Mouse (Mus musculus) limb, embryonic 13.5 days (tissue): Measurements from ENCODE around the gene Usp16. TPM values are rescaled to one million over a fixed set of nuclear protein-coding genes. Genes with fewer than 3 reads are reported as not detected.

Source experiments
- ATAC-seq: fragments of 200-750 bp; cut with Nextera tagmentation; 2 replicates; pipeline ENCODE4 v1.8.0; 2017; ENCODE audit warnings: low read depth, moderate number of reproducible peaks, moderate TSS enrichment; ENCODE audit not compliant: low FRiP score
- H3K27ac ChIP-seq: fragments of 300-500 bp; sonication (generic); 2 replicates; pipeline ENCODE4 v1.5.1; 2015; ENCODE audit warnings: inconsistent platforms, mild to moderate bottlenecking, moderate library complexity
- H3K27me3 ChIP-seq: fragments of 300-500 bp; sonication (generic); 2 replicates; pipeline ENCODE4 v1.6.1; 2015; ENCODE audit warnings: mild to moderate bottlenecking, inconsistent platforms
- H3K36me3 ChIP-seq: fragments of 300-500 bp; sonication (generic); 2 replicates; pipeline ENCODE4 v1.6.1; 2015; ENCODE audit warnings: inconsistent platforms, mild to moderate bottlenecking, moderate library complexity
- H3K4me1 ChIP-seq: fragments of 300-500 bp; sonication (generic); 2 replicates; pipeline ENCODE4 v1.6.1; 2015; ENCODE audit warnings: inconsistent platforms
- H3K4me2 ChIP-seq: fragments of 300-500 bp; sonication (generic); replicated peaks from 2 replicates; pipeline ENCODE4 v1.6.1; 2015; ENCODE audit warnings: inconsistent platforms, mild to moderate bottlenecking, moderate library complexity
- H3K4me3 ChIP-seq: fragments of 300-500 bp; sonication (generic); 2 replicates; pipeline ENCODE4 v1.5.1; 2015; ENCODE audit warnings: moderate library complexity, mild to moderate bottlenecking, inconsistent platforms
- H3K9ac ChIP-seq: fragments of 300-500 bp; sonication (generic); 2 replicates; pipeline ENCODE4 v1.6.1; 2015; ENCODE audit warnings: mild to moderate bottlenecking, inconsistent platforms
- H3K9me3 ChIP-seq: fragments of 300-500 bp; sonication (generic); 2 replicates; pipeline ENCODE4 v1.6.1; 2016; ENCODE audit warnings: inconsistent platforms
- WGBS: fragments of 180-500 bp; shearing (Covaris S2); methylation state at CpG from one replicate; pipeline ENCODE4 v1.1.7; 2015; 5-methylcytosine and 5-hydroxymethylcytosine counted together
- polyA plus RNA-seq: library from polyadenylated mRNA; unstranded; fragments of >200 nt; fragmentation: Nextera tagmentation; extraction: Ambion mirVana; gene quantifications from 2 replicates; pipeline ENCODE4 v1.2.1, GENCODE M21; 2015

The Usp16 gene
- 45.4 and 50.5 TPM in 2 replicates for polyA plus RNA-seq

GRCm38 (mm10) chr16:87454419-87455179, at the start of gene Usp16:
Gene Usp16, plus strand, starts transcription at chr16:87454703.
- peaks cover 14% of the 10 kb centered on the region for H3K4me1 ChIP-seq
- ATAC-seq, result peak; percentile 97
- no peaks in the 10 kb centered on the region for H3K9me3 ChIP-seq
- H3K27ac ChIP-seq, result peak within 1 kb of the TSS; percentile 77; the same call in 1 of the 2 replicates
- H3K4me3 ChIP-seq, result peak within 1 kb of the TSS; percentile 94
- peak within 1 kb of the TSS; percentile 89 for H3K9ac ChIP-seq
- H3K4me2 ChIP-seq, result peak within 1 kb of the TSS; percentile 91
- H3K27me3 ChIP-seq, result no peaks in the 10 kb centered on the region
- WGBS, result 8% methylated on average over 45 of the region's 45 CpGs
- H3K36me3 ChIP-seq, result peaks cover 8% of the 10 kb centered on the region

- ATAC-seq, result no peak
- H3K36me3 ChIP-seq, result peaks cover 81% of the 10 kb centered on the region
- 85% methylated on average over 3 of the region's 3 CpGs for WGBS
Observed at GRCm38 (mm10) chr16:87405001-87405400, 49.5 kb upstream of the Usp16 start.

GRCm38 (mm10) chr16:87420662-87421061, 33.8 kb upstream of the Usp16 start:
- WGBS, result 95% methylated on average over 8 of the region's 8 CpGs
- Histone ChIP-seq H3K27me3 (no peaks in the 10 kb centered on the region), H3K27ac (no peak overlapping the region), H3K4me1 (no peaks in the 10 kb centered on the region), H3K9me3 (peaks cover 13% of the 10 kb centered on the region), H3K4me2 (no peak overlapping the region), H3K36me3 (peaks cover 94% of the 10 kb centered on the region), H3K4me3 (no peak overlapping the region), H3K9ac (no peak overlapping the region)
- no peak for ATAC-seq

More at GRCm38 (mm10) chr16:87405001-87405400, 49.5 kb upstream of the Usp16 start:
- no peak overlapping the region for H3K4me3 ChIP-seq
- H3K27me3 ChIP-seq, result no peaks in the 10 kb centered on the region
- no peak overlapping the region for H3K9ac ChIP-seq
- no peak overlapping the region for H3K4me2 ChIP-seq
- H3K4me1 ChIP-seq, result no peaks in the 10 kb centered on the region
- no peak overlapping the region for H3K27ac ChIP-seq
- H3K9me3 ChIP-seq, result no peaks in the 10 kb centered on the region

- Histone ChIP-seq H3K4me3 (no peak overlapping the region), H3K27me3 (no peaks in the 10 kb centered on the region), H3K4me1 (peaks cover 7% of the 10 kb centered on the region; the same call in 1 of the 2 replicates), H3K9me3 (no peaks in the 10 kb centered on the region; the same call in 1 of the 2 replicates), H3K36me3 (peaks cover 45% of the 10 kb centered on the region), H3K27ac (no peak overlapping the region), H3K4me2 (no peak overlapping the region), H3K9ac (no peak overlapping the region)
- WGBS, result 96% methylated on average over 8 of the region's 8 CpGs
- ATAC-seq, result no peak
Observed at GRCm38 (mm10) chr16:87427516-87427915, 27.0 kb upstream of the Usp16 start.

- H3K27ac ChIP-seq, result peak within 1 kb of the TSS; percentile 58; the same call in 1 of the 2 replicates
- H3K4me3 ChIP-seq, result peak within 1 kb of the TSS; percentile 94
- no peaks in the 10 kb centered on the region for H3K9me3 ChIP-seq
- peaks cover 7% of the 10 kb centered on the region; the same call in 1 of the 2 replicates for H3K4me1 ChIP-seq
- no peaks in the 10 kb centered on the region for H3K27me3 ChIP-seq
- H3K4me2 ChIP-seq, result peak within 1 kb of the TSS; percentile 85
- H3K9ac ChIP-seq, result peak within 1 kb of the TSS; percentile 90
- H3K36me3 ChIP-seq, result peaks cover 8% of the 10 kb centered on the region; the same call in 1 of the 2 replicates
- WGBS, result under 1% methylated on average over 56 of the region's 56 CpGs
- peak; percentile 100 for ATAC-seq
Observed at GRCm38 (mm10) chr16:87432033-87432814, 22.3 kb upstream of the Usp16 start, which contains the start of gene Ltn1. Gene Ltn1, minus strand, starts transcription at chr16:87432612.

- Histone ChIP-seq H3K4me3 (no peak overlapping the region), H3K4me2 (no peak overlapping the region), H3K27me3 (no peaks in the 10 kb centered on the region), H3K4me1 (peaks cover 7% of the 10 kb centered on the region; the same call in 1 of the 2 replicates), H3K36me3 (peaks cover 8% of the 10 kb centered on the region; the same call in 1 of the 2 replicates), H3K27ac (no peak overlapping the region), H3K9me3 (no peaks in the 10 kb centered on the region), H3K9ac (no peak overlapping the region)
- no peak for ATAC-seq
- 89% methylated on average over 7 of the region's 7 CpGs for WGBS
Observed at GRCm38 (mm10) chr16:87434266-87434665, 20.2 kb upstream of the Usp16 start.

GRCm38 (mm10) chr16:87434946-87435345, 19.6 kb upstream of the Usp16 start:
- no peak overlapping the region for H3K9ac ChIP-seq
- no peak overlapping the region for H3K4me3 ChIP-seq
- no peak for ATAC-seq
- H3K4me1 ChIP-seq, result peaks cover 12% of the 10 kb centered on the region
- H3K9me3 ChIP-seq, result no peaks in the 10 kb centered on the region
- H3K36me3 ChIP-seq, result peaks cover 8% of the 10 kb centered on the region; the same call in 1 of the 2 replicates
- WGBS, result 81% methylated on average over 6 of the region's 6 CpGs
- no peak overlapping the region for H3K4me2 ChIP-seq
- H3K27ac ChIP-seq, result no peak overlapping the region
- H3K27me3 ChIP-seq, result no peaks in the 10 kb centered on the region

GRCm38 (mm10) chr16:87435411-87436205, 18.9 kb upstream of the Usp16 start:
- Histone ChIP-seq H3K27me3 (no peaks in the 10 kb centered on the region), H3K4me1 (peaks cover 12% of the 10 kb centered on the region), H3K4me3 (no peak overlapping the region), H3K27ac (no peak overlapping the region), H3K9me3 (no peaks in the 10 kb centered on the region), H3K36me3 (peaks cover 8% of the 10 kb centered on the region; the same call in 1 of the 2 replicates), H3K4me2 (no peak overlapping the region), H3K9ac (no peak overlapping the region)
- 80% methylated on average over 13 of the region's 13 CpGs for WGBS
- no peak for ATAC-seq

GRCm38 (mm10) chr16:87437096-87437495, 17.4 kb upstream of the Usp16 start:
- H3K36me3 ChIP-seq, result peaks cover 8% of the 10 kb centered on the region; the same call in 1 of the 2 replicates
- H3K4me2 ChIP-seq, result no peak overlapping the region
- no peak overlapping the region for H3K27ac ChIP-seq
- no peaks in the 10 kb centered on the region for H3K9me3 ChIP-seq
- ATAC-seq, result no peak
- H3K27me3 ChIP-seq, result no peaks in the 10 kb centered on the region
- peaks cover 15% of the 10 kb centered on the region for H3K4me1 ChIP-seq
- H3K4me3 ChIP-seq, result no peak overlapping the region
- 93% methylated on average over 21 of the region's 21 CpGs for WGBS
- no peak overlapping the region for H3K9ac ChIP-seq

GRCm38 (mm10) chr16:87438697-87439096, 15.8 kb upstream of the Usp16 start:
- H3K4me3 ChIP-seq, result no peak overlapping the region
- no peak overlapping the region for H3K4me2 ChIP-seq
- peaks cover 7% of the 10 kb centered on the region; the same call in 1 of the 2 replicates for H3K36me3 ChIP-seq
- no peaks in the 10 kb centered on the region for H3K9me3 ChIP-seq
- H3K9ac ChIP-seq, result no peak overlapping the region
- no peak overlapping the region for H3K27ac ChIP-seq
- no peak for ATAC-seq
- WGBS, result 91% methylated on average over 8 of the region's 8 CpGs
- peaks cover 15% of the 10 kb centered on the region for H3K4me1 ChIP-seq
- H3K27me3 ChIP-seq, result no peaks in the 10 kb centered on the region

- H3K27me3 ChIP-seq, result no peaks in the 10 kb centered on the region
Observed at GRCm38 (mm10) chr16:87440184-87440686, 14.3 kb upstream of the Usp16 start, which contains the start of gene Rwdd2b. Gene Rwdd2b, minus strand, starts transcription at chr16:87440573.

More at GRCm38 (mm10) chr16:87440184-87440686, 14.3 kb upstream of the Usp16 start, which contains the start of gene Rwdd2b:
- H3K4me3 ChIP-seq, result peak within 1 kb of the TSS; percentile 71
- no peaks in the 10 kb centered on the region for H3K9me3 ChIP-seq
- H3K4me2 ChIP-seq, result peak within 1 kb of the TSS; percentile 84
- under 1% methylated on average over 38 of the region's 38 CpGs for WGBS
- peak; percentile 96 for ATAC-seq
- H3K27ac ChIP-seq, result peak within 1 kb of the TSS; percentile 66; the same call in 1 of the 2 replicates
- peaks cover 15% of the 10 kb centered on the region for H3K4me1 ChIP-seq
- H3K9ac ChIP-seq, result peak within 1 kb of the TSS; percentile 86
- 0 out of 2 replicates have a peak, but pooled peaks cover 4% of the 10 kb centered on the region for H3K36me3 ChIP-seq
